Mouse (Mus musculus): ENCODE data around the gene Frmd4b. TPM values are rescaled to one million over a fixed set of nuclear protein-coding genes. Genes with fewer than 3 reads are reported as not detected.

The Frmd4b gene
- polyA plus RNA-seq, 1 experiment: 4.8 TPM

DNA sequence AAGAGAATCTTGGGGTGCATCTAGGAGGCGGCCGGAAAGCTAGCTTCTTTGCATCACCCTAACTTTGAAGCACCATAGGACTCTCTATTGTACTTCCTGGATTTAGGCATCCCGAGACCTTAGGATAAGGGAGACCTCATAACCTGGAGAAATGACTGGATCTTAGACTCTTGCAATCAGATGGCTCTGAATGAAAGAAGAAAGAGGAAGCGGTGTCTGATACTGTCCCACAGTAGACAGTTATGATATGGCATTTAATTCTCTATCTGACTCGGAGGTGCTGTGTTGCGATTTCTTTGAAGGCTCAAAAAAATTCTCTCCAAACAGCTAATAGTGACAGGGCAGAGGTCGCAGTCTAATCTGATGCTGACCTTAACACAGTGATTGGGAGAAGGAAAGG, 433 bp upstream of the Frmd4b start:
- Histone ChIP-seq H3K4me1 (ENCODE audit: control insufficient read depth, insufficient read depth, insufficient read length, low read length) (no peaks in the 10 kb centered on the region), H3K4me3 (ENCODE audit: low read depth, low read length) (peak overlapping the region; percentile 63), H3K36me3 (ENCODE audit: control insufficient read depth, insufficient read depth, low read length) (no peaks in the 10 kb centered on the region), H3K27ac (ENCODE audit: insufficient read depth, low read depth, low read length) (no peak overlapping the region), H3K27me3 (ENCODE audit: control insufficient read depth, insufficient read depth, low read length) (peaks cover 13% of the 10 kb centered on the region)
- WGBS: 15% methylated on average over 7 of the region's 7 CpGs
- TF ChIP-seq CTCF (IDR thresholded peaks at IDR 0.05; ENCODE audit: extremely low read depth, insufficient read length, insufficient replicate concordance, low read depth, low read length): no peak

DNA sequence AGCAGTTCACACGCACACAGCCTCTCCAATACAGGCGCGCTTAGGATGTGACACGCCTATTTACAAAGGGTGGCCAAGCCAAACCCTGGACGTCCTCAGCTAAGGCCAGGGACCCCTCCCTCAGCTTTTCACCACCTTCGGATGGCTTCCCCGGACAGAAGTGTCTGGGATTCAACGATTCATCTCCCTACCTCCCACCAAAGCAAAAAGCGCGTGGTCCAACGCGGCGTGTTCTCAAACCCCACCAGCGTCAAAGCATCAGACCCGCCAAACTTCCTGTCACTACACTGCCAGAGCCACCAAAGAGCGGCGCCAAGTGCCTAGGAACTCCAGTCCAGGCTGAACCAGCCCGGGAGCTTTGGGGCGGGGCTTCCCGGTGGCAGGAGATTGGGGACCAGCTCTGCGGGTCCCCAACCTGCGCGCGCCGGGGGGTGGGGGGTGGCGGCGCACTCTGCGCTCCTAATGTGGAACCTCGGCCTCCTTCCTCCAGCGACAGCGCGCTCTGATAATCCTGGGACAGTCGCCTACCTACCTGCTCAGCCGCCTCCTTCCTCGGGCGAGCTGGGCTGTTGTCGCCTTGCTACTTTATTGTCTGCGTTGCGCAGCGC, 579 bp downstream of the Frmd4b start:
- H3K27me3 ChIP-seq (ENCODE audit: control insufficient read depth, insufficient read depth, low read length): peaks cover 13% of the 10 kb centered on the region
- no peak for TF ChIP-seq CTCF (IDR thresholded peaks at IDR 0.05; ENCODE audit: extremely low read depth, insufficient read length, insufficient replicate concordance, low read depth, low read length)
- no peak for TF ChIP-seq POLR2A (IDR thresholded peaks at IDR 0.05; ENCODE audit: low read depth, low read length)
- H3K4me3 ChIP-seq (ENCODE audit: low read depth, low read length): peak overlapping the region; percentile 63
- no peaks in the 10 kb centered on the region for H3K36me3 ChIP-seq (ENCODE audit: control insufficient read depth, insufficient read depth, low read length)
- no peaks in the 10 kb centered on the region for H3K4me1 ChIP-seq (ENCODE audit: control insufficient read depth, insufficient read depth, insufficient read length, low read length)
- under 1% methylated on average over 40 of the region's 40 CpGs for WGBS
- H3K27ac ChIP-seq (ENCODE audit: insufficient read depth, low read depth, low read length): no peak overlapping the region

DNA sequence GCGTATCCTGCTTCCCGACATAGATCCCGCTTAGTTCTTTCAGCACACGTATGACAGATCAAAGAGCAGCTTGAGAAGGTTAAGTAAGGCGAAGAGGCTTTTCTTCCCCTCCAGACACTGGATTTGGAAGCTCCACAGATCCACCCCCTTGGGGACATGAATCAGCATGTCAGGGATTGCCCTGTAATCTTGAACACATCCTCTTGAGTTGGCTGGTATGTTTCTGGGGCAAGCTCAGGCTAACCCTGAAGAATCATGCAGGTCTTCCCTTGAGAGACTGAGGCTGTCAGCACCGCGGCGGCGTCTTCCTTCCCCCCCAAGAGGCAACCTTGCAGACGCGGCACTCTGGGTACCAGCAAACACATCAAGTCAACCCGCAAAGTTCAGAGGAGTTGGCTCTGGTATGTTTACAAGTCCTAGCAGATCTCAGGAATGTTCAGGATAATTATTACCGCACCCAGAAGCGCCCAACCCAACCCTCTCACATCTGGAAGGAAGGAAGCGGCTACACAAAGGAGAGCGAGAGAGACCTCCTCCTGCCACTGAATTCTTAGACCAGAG, 1.4 kb downstream of the Frmd4b start:
- no peaks in the 10 kb centered on the region for H3K36me3 ChIP-seq (ENCODE audit: control insufficient read depth, insufficient read depth, low read length)
- no peaks in the 10 kb centered on the region for H3K4me1 ChIP-seq (ENCODE audit: control insufficient read depth, insufficient read depth, insufficient read length, low read length)
- TF ChIP-seq CTCF (IDR thresholded peaks at IDR 0.05; ENCODE audit: extremely low read depth, insufficient read length, insufficient replicate concordance, low read depth, low read length): no peak
- no peak for TF ChIP-seq POLR2A (IDR thresholded peaks at IDR 0.05; ENCODE audit: low read depth, low read length)
- no peak overlapping the region for H3K27ac ChIP-seq (ENCODE audit: insufficient read depth, low read depth, low read length)
- H3K4me3 ChIP-seq (ENCODE audit: low read depth, low read length): peak overlapping the region; percentile 30
- H3K27me3 ChIP-seq (ENCODE audit: control insufficient read depth, insufficient read depth, low read length): peaks cover 13% of the 10 kb centered on the region
- 10% methylated on average over 16 of the region's 16 CpGs for WGBS

DNA sequence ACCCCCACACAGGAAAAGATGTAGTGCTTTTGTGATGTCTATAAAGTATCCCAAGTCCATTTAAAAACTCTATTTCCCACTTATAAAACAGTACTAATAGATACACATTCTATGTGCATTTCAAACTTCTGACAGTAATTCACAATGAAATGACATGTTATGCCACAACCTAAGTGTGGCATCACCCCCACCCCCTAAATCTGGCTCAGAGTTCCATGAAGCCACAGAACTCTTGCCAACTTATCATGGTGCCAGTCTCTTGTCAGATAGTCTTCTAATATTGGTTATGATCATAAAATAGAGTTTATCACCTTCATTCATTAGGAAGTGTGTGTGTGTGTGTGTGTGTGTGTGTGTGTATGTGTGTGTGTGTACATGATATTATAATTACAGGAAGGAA, 3.2 kb downstream of the Frmd4b start:
- TF ChIP-seq POLR2A (IDR thresholded peaks at IDR 0.05; ENCODE audit: low read depth, low read length) (no peak), CTCF (IDR thresholded peaks at IDR 0.05; ENCODE audit: extremely low read depth, insufficient read length, insufficient replicate concordance, low read depth, low read length) (no peak)
- Histone ChIP-seq H3K4me3 (ENCODE audit: low read depth, low read length) (no peak overlapping the region), H3K4me1 (ENCODE audit: control insufficient read depth, insufficient read depth, insufficient read length, low read length) (no peaks in the 10 kb centered on the region), H3K27ac (ENCODE audit: insufficient read depth, low read depth, low read length) (no peak overlapping the region), H3K27me3 (ENCODE audit: control insufficient read depth, insufficient read depth, low read length) (peaks cover 13% of the 10 kb centered on the region), H3K36me3 (ENCODE audit: control insufficient read depth, insufficient read depth, low read length) (no peaks in the 10 kb centered on the region)

DNA sequence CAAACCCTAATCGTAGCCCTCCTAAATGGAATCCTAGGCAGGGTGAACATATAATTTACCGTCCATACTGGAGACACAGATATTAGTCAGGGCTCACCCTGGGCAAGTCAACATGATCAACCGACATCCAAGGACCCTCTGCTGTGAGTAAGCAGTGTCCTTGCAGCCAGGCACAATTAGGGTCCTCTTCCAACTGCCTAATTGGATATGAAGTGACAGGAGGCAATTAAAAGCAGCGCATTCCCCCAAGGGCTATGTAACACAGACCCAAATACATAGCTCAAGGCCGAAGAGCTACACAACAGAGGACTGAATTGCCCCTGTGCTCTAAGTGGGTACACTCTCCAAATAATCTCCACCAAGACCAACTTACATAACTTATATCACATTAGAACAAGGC, 4.5 kb downstream of the Frmd4b start:
- Histone ChIP-seq H3K27me3 (ENCODE audit: control insufficient read depth, insufficient read depth, low read length) (peaks cover 13% of the 10 kb centered on the region), H3K27ac (ENCODE audit: insufficient read depth, low read depth, low read length) (no peak overlapping the region), H3K4me1 (ENCODE audit: control insufficient read depth, insufficient read depth, insufficient read length, low read length) (no peaks in the 10 kb centered on the region), H3K36me3 (ENCODE audit: control insufficient read depth, insufficient read depth, low read length) (no peaks in the 10 kb centered on the region), H3K4me3 (ENCODE audit: low read depth, low read length) (no peak overlapping the region)
- TF ChIP-seq POLR2A (IDR thresholded peaks at IDR 0.05; ENCODE audit: low read depth, low read length) (no peak), CTCF (IDR thresholded peaks at IDR 0.05; ENCODE audit: extremely low read depth, insufficient read length, insufficient replicate concordance, low read depth, low read length) (no peak)
- 89% methylated on average over 5 of the region's 5 CpGs for WGBS

DNA sequence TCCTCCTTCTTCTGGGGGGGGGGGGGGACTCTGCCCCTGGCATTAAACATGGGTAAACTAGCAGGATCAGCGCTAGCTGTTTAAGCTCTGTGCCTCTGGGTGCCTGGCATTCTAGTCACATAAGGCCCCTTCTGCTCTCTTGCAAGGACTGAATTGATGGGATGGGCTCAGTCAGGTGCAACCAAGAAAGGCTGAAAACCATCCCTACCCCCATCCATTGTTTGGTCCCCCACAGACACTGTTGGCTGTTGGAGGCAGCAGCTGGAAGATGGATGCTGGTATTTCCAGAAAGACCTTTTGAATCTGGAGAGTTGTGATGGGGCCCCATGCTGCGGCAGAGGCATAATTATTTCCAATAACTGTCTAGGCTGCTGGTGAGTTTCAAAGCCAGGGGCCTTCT, 7.3 kb downstream of the Frmd4b start:
- Histone ChIP-seq H3K27me3 (ENCODE audit: control insufficient read depth, insufficient read depth, low read length) (no peaks in the 10 kb centered on the region), H3K4me1 (ENCODE audit: control insufficient read depth, insufficient read depth, insufficient read length, low read length) (no peaks in the 10 kb centered on the region), H3K4me3 (ENCODE audit: low read depth, low read length) (no peak overlapping the region), H3K36me3 (ENCODE audit: control insufficient read depth, insufficient read depth, low read length) (no peaks in the 10 kb centered on the region), H3K27ac (ENCODE audit: insufficient read depth, low read depth, low read length) (no peak overlapping the region)
- WGBS: 86% methylated on average over 2 of the region's 2 CpGs
- TF ChIP-seq CTCF (IDR thresholded peaks at IDR 0.05; ENCODE audit: extremely low read depth, insufficient read length, insufficient replicate concordance, low read depth, low read length): no peak
- TF ChIP-seq POLR2A (IDR thresholded peaks at IDR 0.05; ENCODE audit: low read depth, low read length): no peak

DNA sequence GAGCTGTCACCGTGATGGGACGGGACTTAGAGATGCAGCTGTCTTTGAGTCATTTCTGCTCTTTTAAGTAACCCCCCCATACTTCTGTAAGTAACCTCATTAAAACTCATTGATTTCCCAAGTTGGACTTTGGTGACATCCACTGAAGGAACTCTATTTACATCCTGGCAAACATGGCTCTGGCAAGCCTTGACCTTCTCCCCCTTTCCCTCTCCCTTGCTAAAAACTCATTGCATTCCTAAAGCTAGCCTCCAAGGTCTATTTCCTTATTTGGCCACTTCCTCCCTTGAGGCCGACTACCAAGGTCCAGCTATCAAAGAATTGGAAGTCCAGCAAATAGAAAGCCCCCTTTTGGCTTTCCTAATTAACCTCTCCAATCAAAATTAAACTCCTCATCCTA, 9.7 kb downstream of the Frmd4b start:
- TF ChIP-seq POLR2A (IDR thresholded peaks at IDR 0.05; ENCODE audit: low read depth, low read length): no peak
- no peaks in the 10 kb centered on the region for H3K36me3 ChIP-seq (ENCODE audit: control insufficient read depth, insufficient read depth, low read length)
- 51% methylated on average over 3 of the region's 3 CpGs for WGBS

More for the DNA sequence above, 9.7 kb downstream of the Frmd4b start:
- H3K27me3 ChIP-seq (ENCODE audit: control insufficient read depth, insufficient read depth, low read length): no peaks in the 10 kb centered on the region
- no peak overlapping the region for H3K4me3 ChIP-seq (ENCODE audit: low read depth, low read length)
- no peak overlapping the region for H3K27ac ChIP-seq (ENCODE audit: insufficient read depth, low read depth, low read length)
- no peaks in the 10 kb centered on the region for H3K4me1 ChIP-seq (ENCODE audit: control insufficient read depth, insufficient read depth, insufficient read length, low read length)

Data from small intestine, adult 2 months (tissue).